Mouse (Mus musculus): ENCODE results near the gene Ghsr. TPM values are rescaled to one million over a fixed set of nuclear protein-coding genes. Genes with fewer than 3 reads are reported as not detected.

The Ghsr gene
- not detected for total RNA-seq (2023)

GRCm38 (mm10) chr3:27371276-27371621 lies at the start of gene Ghsr:
Gene Ghsr, plus strand, starts transcription at chr3:27371351.

Other genes with a start within 250 kb of the Ghsr start
- 1 to 10 TPM; 4.4 to 5.2 TPM for gene Ect2, start 217.5 kb upstream of the Ghsr start, total RNA-seq (2023)
- 10 to 100 TPM; 19.3 to 20.7 TPM for gene Nceh1, start 188.4 kb upstream of the Ghsr start, total RNA-seq (2023)
- gene Tnfsf10, start 54.3 kb upstream of the Ghsr start, total RNA-seq (2023), result 10 to 100 TPM; 18.3 to 19.5 TPM